Mouse (Mus musculus) right cerebral cortex, postnatal 10 days (tissue): ENCODE measurements at regions not wholly inside any gene's neighbourhood (a gene's known extent, or its start where the extent isn't known, plus 50 kb on each side); places are given as distances from the start of the nearest gene placed in this dataset.
A peak's percentile ranks its signal among the peaks of the same experiment; 100 is the strongest.

Source experiments
- DNase-seq, 2 experiments: peaks; one replicate each; pipeline ENCODE4 v3.0.0; 2021; ENCODE audit warnings: low spot score in 2 of 2

- no peak for DNase-seq
Measured at GRCm38 (mm10) chr2:92704035-92704434, 104.5 kb downstream of the Chst1 start.

DNA sequence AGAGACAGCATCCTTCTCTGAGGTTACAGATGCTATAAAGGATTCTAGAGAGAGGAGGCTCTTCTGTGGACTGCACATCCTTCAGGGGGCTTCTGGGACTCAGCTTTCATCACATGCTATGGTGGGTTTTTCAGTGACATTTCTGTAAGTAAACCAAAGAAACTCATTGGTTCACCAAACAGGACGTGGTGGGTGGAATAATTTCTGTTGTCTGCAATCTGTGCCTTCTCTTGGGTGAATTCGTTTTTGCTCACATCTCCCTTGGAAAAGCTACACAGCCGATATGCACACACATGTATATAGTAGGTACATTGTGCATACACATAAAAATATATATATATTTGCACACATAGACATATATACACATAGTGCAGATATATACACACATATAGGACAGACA is 110.2 kb downstream of the Chst1 start:
- no peak for DNase-seq

- DNase-seq: no peak
Measured at GRCm38 (mm10) chr2:92711122-92711777, 111.7 kb downstream of the Chst1 start.

GRCm38 (mm10) chr2:92712266-92713144 is 113.0 kb downstream of the Chst1 start:
- peak; percentile 81 to 84 for DNase-seq

DNA sequence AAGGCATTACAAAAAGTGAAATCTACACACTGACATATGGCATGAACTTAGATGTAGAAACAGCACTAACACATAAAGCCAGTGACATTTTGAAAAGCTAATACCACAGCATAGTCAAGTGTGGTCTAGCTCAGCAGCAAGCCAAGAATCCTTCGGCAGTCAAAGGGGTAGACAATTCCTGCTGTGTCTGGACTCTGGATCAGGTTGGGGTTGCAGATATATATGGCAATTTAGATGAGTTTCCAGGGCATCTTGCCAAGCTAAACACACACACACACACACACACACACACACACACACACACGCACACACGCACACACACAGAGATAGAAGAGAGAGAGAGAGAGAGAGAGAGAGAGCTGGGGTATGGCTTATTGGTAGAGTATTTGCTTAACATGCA is 118.2 kb downstream of the Chst1 start:
- no peak for DNase-seq

GRCm38 (mm10) chr2:92721951-92722350 is 122.4 kb downstream of the Chst1 start:
- DNase-seq: no peak

GRCm38 (mm10) chr2:92723618-92724263 is 124.2 kb downstream of the Chst1 start:
- peak in 1 of 2 experiments; percentile 49 for DNase-seq

- DNase-seq: no peak
Measured at GRCm38 (mm10) chr2:92726640-92727039, 127.1 kb downstream of the Chst1 start.

GRCm38 (mm10) chr2:92727241-92727640 is 127.7 kb downstream of the Chst1 start:
- no peak for DNase-seq

- DNase-seq: peak; percentile 50 to 53
Measured at GRCm38 (mm10) chr2:92728388-92728787, 128.9 kb downstream of the Chst1 start.

DNA sequence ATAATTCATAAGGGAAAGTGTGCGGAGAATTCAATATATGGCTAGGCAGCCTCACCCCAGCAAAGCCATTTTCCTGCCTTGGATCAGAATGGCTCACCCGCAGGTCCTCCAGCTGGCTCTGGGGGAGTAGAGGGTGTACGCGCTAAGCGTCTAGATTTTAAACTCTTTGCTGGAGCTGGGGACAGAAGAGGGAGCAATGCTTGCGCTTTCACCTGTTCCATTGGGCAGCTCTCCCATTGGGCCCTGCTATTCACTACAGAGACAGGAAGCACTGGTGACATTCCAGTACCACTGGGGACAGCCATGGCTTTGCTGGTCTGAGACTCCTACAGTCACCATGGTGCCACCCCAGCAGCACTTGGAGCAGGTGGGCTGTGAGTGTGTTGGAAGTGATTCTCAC is 130.9 kb downstream of the Chst1 start:
- no peak for DNase-seq

DNA sequence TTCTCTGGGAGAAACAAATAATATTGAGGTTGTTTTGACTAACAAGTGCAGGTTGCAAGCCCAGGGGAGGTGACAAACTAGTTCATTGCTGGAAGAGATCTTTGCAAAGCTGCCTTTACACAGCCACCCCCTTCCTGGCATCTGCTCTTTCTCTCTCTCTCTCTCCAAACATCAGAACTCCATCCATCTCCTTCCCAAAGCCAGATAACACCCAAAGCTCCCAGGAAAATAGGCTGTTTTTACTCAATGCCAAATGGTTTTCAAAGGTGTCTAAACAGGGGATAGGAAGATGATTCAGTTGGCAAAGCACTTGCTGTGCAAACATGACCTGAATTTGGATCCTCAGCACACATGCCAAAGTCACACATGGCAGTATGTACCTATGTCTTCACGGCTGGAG is 133.9 kb downstream of the Chst1 start:
- DNase-seq: no peak

DNA sequence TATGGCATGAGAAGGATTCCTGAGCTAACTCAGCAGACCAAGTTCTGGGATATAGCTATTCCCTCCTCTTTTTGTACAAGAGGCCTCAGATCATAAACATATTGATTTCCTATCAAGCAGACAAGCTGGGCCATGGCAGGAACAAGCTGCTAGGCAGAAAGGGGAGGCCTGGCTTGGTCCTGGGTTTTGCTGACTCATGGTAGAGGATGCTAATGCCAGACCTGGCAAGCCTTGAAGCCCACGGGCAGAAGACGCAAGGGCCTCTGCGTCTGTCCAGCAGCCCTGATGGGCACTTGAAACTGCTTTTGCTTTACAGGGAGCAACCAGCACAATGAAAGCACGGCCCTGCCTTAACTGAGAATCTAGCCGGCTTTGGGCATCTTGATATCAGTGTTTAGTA is 136.3 kb downstream of the Chst1 start:
- no peak for DNase-seq

DNA sequence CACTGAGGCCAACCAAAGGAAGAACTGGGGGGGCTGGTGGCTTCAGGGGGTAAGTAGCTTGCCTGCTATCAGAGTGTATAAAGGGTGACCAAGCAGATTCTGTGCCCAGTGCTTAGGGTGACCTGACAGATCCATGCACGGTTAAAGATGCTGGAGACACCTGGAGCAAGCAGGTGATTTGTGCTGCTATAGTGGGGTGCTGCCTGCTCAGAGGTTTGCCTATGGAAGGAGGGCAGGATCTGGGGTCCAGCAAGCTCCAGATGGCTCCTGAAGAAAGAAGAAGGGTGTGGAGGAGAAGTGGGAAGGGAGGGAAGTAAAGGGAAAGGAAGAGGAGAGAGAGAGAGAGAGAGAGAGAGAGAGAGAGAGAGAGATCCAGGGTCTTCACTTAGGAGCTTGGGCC is 137.8 kb downstream of the Chst1 start:
- DNase-seq: no peak

DNA sequence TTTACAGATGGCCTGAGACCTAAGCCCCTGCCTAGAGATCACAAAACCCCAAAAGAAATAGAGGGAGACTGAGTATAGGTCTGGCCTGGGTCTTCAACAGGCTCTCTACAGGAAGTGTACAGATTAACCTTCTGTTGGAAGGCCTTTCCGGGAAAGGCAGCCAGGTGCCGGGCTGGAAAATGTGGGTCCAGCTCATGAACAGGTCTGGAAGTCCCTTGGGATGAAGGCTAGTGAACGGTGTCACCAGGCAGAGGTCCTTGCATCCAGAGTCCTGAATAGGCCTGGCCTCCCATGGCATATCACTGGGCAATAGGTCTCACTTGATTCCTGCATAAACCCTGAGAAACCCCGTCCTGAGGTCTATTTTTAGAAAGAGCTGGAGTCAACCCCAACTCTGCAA is 140.1 kb downstream of the Chst1 start:
- DNase-seq: peak in 1 of 2 experiments; percentile 13

DNA sequence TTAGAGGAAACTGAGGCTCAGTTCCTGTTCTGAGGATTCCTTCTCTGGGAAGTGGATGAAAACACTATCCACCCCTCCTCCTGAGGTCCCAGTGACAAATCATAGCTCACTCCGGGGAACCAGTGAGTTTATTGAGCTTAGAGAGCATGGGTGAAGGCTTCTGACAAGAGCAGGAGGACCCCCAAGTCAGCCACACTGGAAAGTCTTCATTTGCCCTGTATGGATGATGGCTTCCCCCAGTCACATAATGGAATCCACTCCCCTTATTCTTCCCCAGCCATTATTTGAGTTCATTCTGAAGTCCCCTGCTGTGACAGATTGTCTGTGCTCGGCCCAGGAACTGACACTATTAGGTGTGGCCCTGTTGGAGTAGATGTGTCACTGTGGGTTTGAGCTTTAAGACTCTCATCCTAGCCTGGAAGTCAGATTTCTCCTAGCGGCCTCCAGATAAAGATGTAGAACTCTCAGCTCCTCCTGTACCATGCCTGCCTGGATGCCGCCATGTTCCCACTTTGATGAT is 141.3 kb downstream of the Chst1 start:
- no peak for DNase-seq

DNA sequence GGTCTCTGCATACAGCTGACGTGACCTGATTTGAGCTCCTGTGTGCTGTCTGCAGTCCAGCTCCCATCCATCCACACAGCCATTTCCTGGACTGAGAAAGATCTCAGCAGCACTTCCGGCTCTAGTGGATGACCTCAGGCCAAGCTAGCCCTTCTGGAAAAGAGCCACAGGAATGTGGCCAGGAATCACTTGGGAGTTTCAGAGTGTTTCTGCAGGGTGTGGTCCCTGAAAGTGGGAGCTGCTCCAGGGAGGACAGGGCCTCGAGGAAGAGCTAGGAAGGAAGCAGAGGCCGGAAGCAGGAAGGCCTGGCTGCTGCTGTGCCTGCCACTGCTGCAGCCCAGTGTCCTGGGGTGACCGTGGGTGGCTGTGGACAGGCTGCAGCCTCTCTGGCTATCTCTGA is 142.5 kb downstream of the Chst1 start:
- no peak for DNase-seq

- DNase-seq: no peak
Measured at GRCm38 (mm10) chr2:92742671-92743070, 143.2 kb downstream of the Chst1 start.

DNA sequence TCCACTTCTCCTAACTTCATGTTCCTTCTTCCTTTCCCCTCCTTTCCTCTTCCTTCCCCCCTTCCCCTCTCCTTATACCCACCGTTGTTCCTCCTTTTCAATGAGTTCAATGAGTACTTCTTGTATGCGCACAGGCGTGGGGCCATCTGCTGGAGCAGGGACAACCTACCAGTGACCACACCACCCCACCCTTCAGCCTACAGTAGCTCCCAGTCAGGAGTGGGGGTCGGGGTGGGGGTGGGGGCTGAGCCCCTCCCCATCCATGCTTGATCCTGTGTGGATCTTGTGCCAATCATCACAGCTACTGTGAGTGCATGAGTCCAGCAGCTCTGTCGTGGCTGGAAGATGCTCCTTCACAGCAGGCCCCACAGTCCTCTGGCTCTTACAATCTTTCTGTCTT is 143.6 kb downstream of the Chst1 start:
- no peak for DNase-seq

GRCm38 (mm10) chr2:92743911-92744310 is 144.4 kb downstream of the Chst1 start:
- DNase-seq: no peak

- no peak for DNase-seq
Measured at GRCm38 (mm10) chr2:92747406-92747805, 147.9 kb downstream of the Chst1 start.

DNA sequence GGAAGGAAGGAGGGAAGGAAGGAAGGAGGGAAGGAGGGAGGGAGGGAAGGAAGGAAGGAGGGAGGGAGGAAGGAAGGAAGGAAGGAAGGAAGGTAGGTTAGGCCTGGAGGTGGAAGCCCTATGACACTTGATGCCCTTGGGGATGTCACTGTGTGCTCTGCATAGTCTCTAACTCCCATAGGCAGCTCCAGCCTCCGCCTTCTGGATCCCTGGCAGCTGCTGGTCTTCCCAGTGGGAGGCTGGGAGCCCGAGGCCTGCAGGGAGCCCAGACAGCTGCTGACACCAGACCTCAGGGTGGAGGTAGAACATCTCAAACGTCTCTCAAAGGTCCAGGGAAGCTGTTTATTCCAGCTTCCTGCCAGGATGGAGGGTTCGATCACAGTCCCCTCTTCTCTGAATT is 150.6 kb downstream of the Chst1 start:
- DNase-seq: no peak
